Mouse (Mus musculus) E14TG2a.4 (cell line): ENCODE measurements around the gene Ugp2.

ENCODE experiments used
- CTCF ChIP-seq: conservative IDR thresholded peaks from 2 replicates; pipeline ENCODE4 v1.5.1; 2014; ENCODE audit warnings: low read length
- NANOG ChIP-seq: IDR thresholded peaks from 2 replicates; pipeline ENCODE4 v1.6.1; 2014; ENCODE audit warnings: borderline replicate concordance, low read length, mixed read lengths

GRCm38 (mm10) chr11:21370399-21371121 is 441 bp downstream of the Ugp2 start:
- TF ChIP-seq CTCF: no peak
- no peak for TF ChIP-seq NANOG
